Mouse (Mus musculus) heart, embryonic 14.5 days (tissue): Measurements from ENCODE around the gene Dennd1a. TPM values are rescaled to one million over a fixed set of nuclear protein-coding genes. Genes with fewer than 3 reads are reported as not detected.

ENCODE experiments used
- ATAC-seq: fragments of 200-750 bp; cut with Nextera tagmentation; 2 replicates; pipeline ENCODE4 v1.8.0; 2017; ENCODE audit warnings: low read depth, moderate TSS enrichment; ENCODE audit not compliant: insufficient number of reproducible peaks, insufficient read depth, low FRiP score
- H3K27ac ChIP-seq, 2 experiments: fragments of 200-500 bp in 1 of 2; fragments of 300-500 bp in 1 of 2; sonication (generic) in 1 of 2; replicated peaks in 1 of 2; 2 replicates each; pipeline ENCODE4 v1.5.1; 2012 to 2014; ENCODE audit warnings: low read depth in 2 of 2, low read length in 2 of 2, control low read depth in 1 of 2, mild to moderate bottlenecking in 1 of 2, mixed read lengths in 1 of 2; ENCODE audit not compliant: control insufficient read depth in 1 of 2, insufficient read depth in 1 of 2
- H3K27me3 ChIP-seq: fragments of 300-500 bp; sonication (generic); 2 replicates; pipeline ENCODE4 v1.6.1; 2014; ENCODE audit warnings: mild to moderate bottlenecking, low read length, control low read depth; ENCODE audit not compliant: control insufficient read depth, insufficient read depth
- H3K36me3 ChIP-seq: fragments of 300-500 bp; sonication (generic); 2 replicates; pipeline ENCODE4 v1.6.1; 2014; ENCODE audit warnings: mild to moderate bottlenecking, control low read depth, low read length, mixed read lengths; ENCODE audit not compliant: control insufficient read depth, insufficient read depth
- H3K4me1 ChIP-seq, 2 experiments: fragments of 200-500 bp in 1 of 2; fragments of 300-500 bp in 1 of 2; sonication (generic) in 1 of 2; 2 replicates each; pipeline ENCODE4 v1.6.1; 2012 to 2014; ENCODE audit warnings: low read length in 2 of 2, control low read depth in 1 of 2, mixed read lengths in 1 of 2; ENCODE audit not compliant: control insufficient read depth in 2 of 2, insufficient read depth in 2 of 2
- H3K4me2 ChIP-seq: fragments of 300-500 bp; sonication (generic); 2 replicates; pipeline ENCODE4 v1.6.1; 2014; ENCODE audit warnings: mild to moderate bottlenecking, low read length
- H3K4me3 ChIP-seq, 2 experiments: fragments of 200-500 bp in 1 of 2; fragments of 300-500 bp in 1 of 2; sonication (generic) in 1 of 2; 2 replicates each; pipeline ENCODE4 v1.5.1; 2012 to 2014; ENCODE audit warnings: low read length in 2 of 2, mild to moderate bottlenecking in 2 of 2, control low read depth in 1 of 2, low read depth in 1 of 2, moderate library complexity in 1 of 2; ENCODE audit not compliant: control insufficient read depth in 1 of 2, insufficient read depth in 1 of 2
- H3K9ac ChIP-seq: fragments of 300-500 bp; sonication (generic); 2 replicates; pipeline ENCODE4 v1.6.1; 2014; ENCODE audit warnings: mild to moderate bottlenecking, low read length
- H3K9me3 ChIP-seq: fragments of 300-500 bp; sonication (generic); 2 replicates; pipeline ENCODE4 v1.6.1; 2016; ENCODE audit warnings: low read length, control low read depth; ENCODE audit not compliant: control insufficient read depth
- WGBS: fragments of 180-500 bp; shearing (Covaris S2); extraction: QIAGEN DNeasy Blood & Tissue Kit; methylation state at CpG from one replicate; pipeline ENCODE4 v1.1.7; 2014; 5-methylcytosine and 5-hydroxymethylcytosine counted together
- polyA plus RNA-seq: library from polyadenylated mRNA; unstranded; fragments of >200 nt; fragmentation: Nextera tagmentation; extraction: Ambion mirVana; gene quantifications from 2 replicates; pipeline ENCODE4 v1.2.1, GENCODE M21; 2014

Gene Dennd1a
- polyA plus RNA-seq, 1 experiment from 2014 or later = 12.1 TPM

- no peaks in the 10 kb centered on the region for H3K9me3 ChIP-seq
- H3K27ac ChIP-seq = no peak overlapping the region
- WGBS = 63% methylated on average over 5 of the region's 5 CpGs
- no peaks in the 10 kb centered on the region for H3K27me3 ChIP-seq
- no peaks in the 10 kb centered on the region for H3K4me1 ChIP-seq
- no peak overlapping the region for H3K4me3 ChIP-seq
- no peaks in the 10 kb centered on the region for H3K36me3 ChIP-seq
- H3K4me2 ChIP-seq = no peak overlapping the region
- H3K9ac ChIP-seq = no peak overlapping the region
- ATAC-seq = no peak
Observed at GRCm38 (mm10) chr2:37985690-37986222, 301.4 kb downstream of the Dennd1a start.

DNA sequence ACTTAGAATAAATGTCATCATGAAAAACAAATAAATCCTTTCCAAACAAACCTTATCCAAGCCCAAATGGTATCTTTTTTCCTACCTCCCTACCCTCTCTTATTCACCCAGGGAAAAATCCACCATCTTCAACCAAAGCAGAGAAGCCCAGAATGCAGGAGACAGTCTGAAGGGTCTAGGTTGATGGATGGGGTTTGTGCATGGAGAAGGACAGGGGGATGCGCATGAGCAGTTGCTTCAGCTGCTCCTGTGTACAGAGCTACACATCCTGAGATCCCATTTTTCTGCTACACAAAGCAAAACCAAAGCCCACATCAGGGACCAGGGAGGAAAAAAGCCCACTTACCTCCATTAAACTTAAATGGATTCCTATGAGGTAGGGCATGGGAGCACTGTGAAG lies 304.5 kb downstream of the Dennd1a start:
- no peak overlapping the region for H3K9ac ChIP-seq
- no peak overlapping the region for H3K4me2 ChIP-seq
- no peaks in the 10 kb centered on the region for H3K4me1 ChIP-seq
- H3K4me3 ChIP-seq = no peak overlapping the region
- H3K9me3 ChIP-seq = no peaks in the 10 kb centered on the region
- 96% methylated on average over 1 of the region's 1 CpGs for WGBS
- no peak overlapping the region for H3K27ac ChIP-seq
- H3K27me3 ChIP-seq = no peaks in the 10 kb centered on the region
- H3K36me3 ChIP-seq = no peaks in the 10 kb centered on the region
- ATAC-seq = no peak

- H3K36me3 ChIP-seq = no peaks in the 10 kb centered on the region
- H3K4me1 ChIP-seq = no peaks in the 10 kb centered on the region
- ATAC-seq = no peak
- no peak overlapping the region for H3K9ac ChIP-seq
- H3K9me3 ChIP-seq = no peaks in the 10 kb centered on the region
- no peak overlapping the region for H3K27ac ChIP-seq
- H3K27me3 ChIP-seq = no peaks in the 10 kb centered on the region
- no peak overlapping the region for H3K4me2 ChIP-seq
- H3K4me3 ChIP-seq = no peak overlapping the region
- 71% methylated on average over 15 of the region's 15 CpGs for WGBS
Observed at GRCm38 (mm10) chr2:37981562-37982403, 305.4 kb downstream of the Dennd1a start.

GRCm38 (mm10) chr2:37974201-37974600 lies 313.0 kb downstream of the Dennd1a start:
- no peaks in the 10 kb centered on the region for H3K9me3 ChIP-seq
- H3K9ac ChIP-seq = no peak overlapping the region
- H3K4me3 ChIP-seq = no peak overlapping the region
- peaks cover 3 to 7% of the 10 kb centered on the region in 2 experiments for H3K4me1 ChIP-seq
- H3K36me3 ChIP-seq = no peaks in the 10 kb centered on the region
- H3K27ac ChIP-seq = no peak overlapping the region
- no peak overlapping the region for H3K4me2 ChIP-seq
- H3K27me3 ChIP-seq = no peaks in the 10 kb centered on the region
- no peak for ATAC-seq
- 85% methylated on average over 3 of the region's 3 CpGs for WGBS

DNA sequence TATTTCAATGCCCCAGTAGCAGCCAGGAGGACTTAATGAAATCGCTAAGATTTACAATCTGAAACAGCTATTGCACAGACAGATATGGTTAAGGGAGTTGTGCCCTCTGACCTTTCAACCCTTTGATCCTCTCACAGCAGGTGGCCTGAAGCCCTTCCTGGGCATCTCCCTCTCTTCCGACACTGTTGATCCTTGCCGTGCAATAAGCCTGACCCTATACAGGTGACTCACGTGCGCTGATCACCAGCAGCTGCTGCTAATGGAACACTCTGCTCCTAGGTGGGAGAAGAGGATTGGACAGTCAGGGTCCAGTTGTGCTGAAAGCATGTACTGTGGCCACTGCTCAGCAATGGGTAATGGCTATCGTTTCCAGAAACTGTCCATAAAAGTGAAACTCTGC lies 314.6 kb downstream of the Dennd1a start:
- H3K4me3 ChIP-seq = no peak overlapping the region
- H3K4me2 ChIP-seq = no peak overlapping the region
- no peaks in the 10 kb centered on the region for H3K27me3 ChIP-seq
- no peaks in the 10 kb centered on the region for H3K36me3 ChIP-seq
- H3K9me3 ChIP-seq = no peaks in the 10 kb centered on the region
- 82% methylated on average over 6 of the region's 6 CpGs for WGBS
- no peak overlapping the region for H3K9ac ChIP-seq
- no peak for ATAC-seq
- no peak overlapping the region for H3K27ac ChIP-seq
- peaks cover 3 to 7% of the 10 kb centered on the region in 2 experiments for H3K4me1 ChIP-seq

DNA sequence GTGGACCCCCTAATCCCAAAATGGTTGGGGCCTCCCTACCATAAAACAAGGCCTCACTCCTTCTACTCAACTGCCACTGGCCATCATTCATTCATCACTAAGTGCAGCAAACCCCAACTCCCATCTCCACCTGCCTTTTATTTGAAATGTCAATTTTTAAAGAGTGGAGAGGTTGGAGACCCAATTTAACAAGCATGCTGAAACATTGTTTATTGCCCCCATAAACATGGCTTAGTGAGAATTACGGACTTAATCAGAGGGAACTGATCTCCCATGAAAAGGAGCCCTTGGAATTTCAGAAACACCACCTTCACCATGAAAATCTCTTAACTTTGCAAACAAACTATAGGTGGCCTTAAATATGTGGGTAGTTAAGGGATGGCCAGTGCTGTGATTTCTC lies 315.5 kb downstream of the Dennd1a start:
- Histone ChIP-seq H3K27ac (no peak overlapping the region), H3K36me3 (no peaks in the 10 kb centered on the region), H3K4me2 (no peak overlapping the region), H3K27me3 (no peaks in the 10 kb centered on the region), H3K4me3 (no peak overlapping the region), H3K4me1 (peaks cover 3 to 7% of the 10 kb centered on the region in 2 experiments), H3K9ac (no peak overlapping the region), H3K9me3 (no peaks in the 10 kb centered on the region)
- no peak for ATAC-seq
- WGBS = 86% methylated on average over 1 of the region's 1 CpGs

DNA sequence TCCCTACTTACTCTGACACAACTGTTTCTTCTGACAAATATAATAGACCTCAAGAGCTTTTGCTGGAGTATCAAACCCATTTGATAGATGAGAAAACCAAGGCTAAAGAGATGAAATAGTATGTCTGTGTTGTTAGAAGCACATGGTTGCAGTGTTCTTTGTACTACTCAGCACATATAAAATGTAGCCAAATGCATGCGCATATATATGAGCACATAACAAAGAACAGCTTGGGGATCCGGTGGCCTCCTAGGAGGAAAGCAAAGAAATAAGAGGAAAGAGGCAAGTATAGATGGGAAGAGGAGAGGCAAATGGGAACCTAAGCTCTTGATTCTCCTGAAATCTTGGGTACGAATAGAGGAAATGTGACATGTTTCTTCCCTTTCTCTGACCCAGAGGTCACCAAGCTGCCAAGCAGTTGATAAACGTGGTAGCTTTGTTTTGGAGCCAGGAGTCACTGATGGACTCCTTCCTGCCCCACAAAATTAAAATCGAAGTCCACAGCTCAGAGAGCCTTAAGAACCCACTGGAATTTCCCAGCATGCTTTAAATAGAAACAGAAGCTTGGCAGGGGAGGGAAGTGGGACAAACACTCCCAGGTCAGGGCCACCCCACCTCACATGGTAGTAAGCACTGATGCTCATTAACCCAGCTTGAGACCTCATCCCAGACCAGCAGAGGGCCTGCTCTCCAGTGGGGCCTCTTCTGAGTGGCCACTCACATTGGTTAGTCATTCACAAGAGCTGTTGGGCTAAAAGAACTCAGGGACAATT lies 317.3 kb downstream of the Dennd1a start:
- Histone ChIP-seq H3K4me3 (no peak overlapping the region), H3K4me2 (no peak overlapping the region), H3K27ac (no peak overlapping the region), H3K9me3 (no peaks in the 10 kb centered on the region), H3K27me3 (no peaks in the 10 kb centered on the region), H3K36me3 (no peaks in the 10 kb centered on the region), H3K9ac (no peak overlapping the region), H3K4me1 (peaks cover 3 to 7% of the 10 kb centered on the region in 2 experiments)
- no peak for ATAC-seq
- WGBS = 58% methylated on average over 5 of the region's 5 CpGs
